Mouse (Mus musculus) embryonic fibroblast, embryonic 13.5 days (primary cell): Measurements from ENCODE around the gene Slf2.

ENCODE experiments used
- CTCF ChIP-seq: IDR thresholded peaks from 2 replicates; pipeline ENCODE4 v1.5.1; 2011; ENCODE audit warnings: mild to moderate bottlenecking, control low read depth, low read length, moderate library complexity, borderline replicate concordance; ENCODE audit not compliant: insufficient read depth
- POLR2A ChIP-seq: IDR thresholded peaks from 2 replicates; pipeline ENCODE4 v1.6.1; 2011; ENCODE audit warnings: low read depth, mild to moderate bottlenecking, control low read depth, low read length, moderate library complexity

DNA sequence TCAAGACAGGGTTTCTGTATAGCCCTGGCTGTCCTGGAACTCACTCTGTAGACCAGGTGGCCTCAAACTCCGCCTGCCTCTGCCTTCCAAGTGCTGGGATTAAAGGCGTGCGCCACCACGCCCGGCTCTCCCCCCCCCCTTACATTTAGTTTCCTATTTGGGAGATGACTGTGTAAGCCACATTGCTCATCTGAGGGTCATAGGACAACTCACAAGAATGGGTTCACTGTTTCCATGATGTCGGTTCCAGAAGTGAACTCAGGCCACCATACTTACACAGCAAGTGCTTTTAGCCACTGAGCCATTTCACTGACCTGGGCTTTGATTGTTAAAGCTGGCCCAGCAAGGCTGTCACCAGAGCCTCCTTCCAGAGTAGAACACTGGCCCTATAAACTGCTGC, 46.2 kb downstream of the Slf2 start:
- TF ChIP-seq CTCF (no peak), POLR2A (no peak)
